Mouse (Mus musculus) spleen, adult 2 months (tissue): ENCODE measurements at regions not wholly inside any gene's neighbourhood (a gene's known extent, or its start where the extent isn't known, plus 50 kb on each side); places are given as distances from the start of the nearest gene placed in this dataset.

Experiments used
- DNase-seq, 2 experiments: peaks; one replicate each; pipeline versions ENCODE4 v3.0.0 to v3.0.0-alpha.2; 2012 to 2021; ENCODE audit warnings: low spot score in 2 of 2, low read depth in 1 of 2
- H3K27ac ChIP-seq: fragments of 200-500 bp; 2 replicates; pipeline ENCODE4 v1.5.1; 2012; ENCODE audit warnings: low read length, inconsistent platforms; ENCODE audit not compliant: insufficient read depth
- H3K27me3 ChIP-seq: fragments of 200-500 bp; 2 replicates; pipeline ENCODE4 v1.6.1; 2012; ENCODE audit warnings: mild to moderate bottlenecking, moderate library complexity, low read length, inconsistent platforms; ENCODE audit not compliant: control insufficient read depth, insufficient read depth
- H3K36me3 ChIP-seq: fragments of 200-500 bp; 2 replicates; pipeline ENCODE4 v1.6.1; 2012; ENCODE audit warnings: mild to moderate bottlenecking, low read length, inconsistent platforms; ENCODE audit not compliant: control insufficient read depth, insufficient read depth
- H3K4me1 ChIP-seq: fragments of 200-500 bp; 2 replicates; pipeline ENCODE4 v1.6.1; 2011; ENCODE audit warnings: inconsistent platforms; ENCODE audit not compliant: control insufficient read depth, insufficient read depth, insufficient read length
- H3K4me3 ChIP-seq: fragments of 200-500 bp; 2 replicates; pipeline ENCODE4 v1.5.1; 2011; ENCODE audit warnings: mild to moderate bottlenecking, inconsistent platforms; ENCODE audit not compliant: insufficient read depth, insufficient read length; ENCODE audit errors: extremely low read depth
- CTCF ChIP-seq: fragments of 200-500 bp; IDR thresholded peaks from 2 replicates; pipeline ENCODE4 v1.5.1; 2011; ENCODE audit warnings: mild to moderate bottlenecking, inconsistent platforms; ENCODE audit not compliant: insufficient read depth, insufficient read length, insufficient replicate concordance; ENCODE audit errors: extremely low read depth
- POLR2A ChIP-seq: fragments of 200-500 bp; IDR thresholded peaks from 2 replicates; pipeline ENCODE4 v1.6.1; 2011; ENCODE audit warnings: low read depth, low read length, inconsistent platforms
- WGBS: fragments of 180-500 bp; shearing (Covaris S2); methylation state at CpG from one replicate; pipeline ENCODE4 v1.1.7; 2018; 5-methylcytosine and 5-hydroxymethylcytosine counted together

- 61% methylated on average over 11 of the region's 11 CpGs for WGBS
- no peak for DNase-seq
- no peak for TF ChIP-seq CTCF
- TF ChIP-seq POLR2A: no peak
- Histone ChIP-seq H3K27me3 (no peaks in the 10 kb centered on the region), H3K4me3 (no peak overlapping the region), H3K4me1 (no peaks in the 10 kb centered on the region), H3K27ac (no peak overlapping the region), H3K36me3 (no peaks in the 10 kb centered on the region)
Measured at GRCm38 (mm10) chr15:50997209-50997763, 2887.4 kb upstream of the Gm7489 start.

- TF ChIP-seq POLR2A: no peak
- TF ChIP-seq CTCF: no peak
- Histone ChIP-seq H3K27ac (no peak overlapping the region), H3K36me3 (no peaks in the 10 kb centered on the region), H3K27me3 (no peaks in the 10 kb centered on the region), H3K4me3 (no peak overlapping the region), H3K4me1 (no peaks in the 10 kb centered on the region)
- no peak for DNase-seq
- 51% methylated on average over 1 of the region's 1 CpGs for WGBS
Measured at GRCm38 (mm10) chr15:51038968-51039367, 2845.7 kb upstream of the Gm7489 start.

GRCm38 (mm10) chr15:51070538-51070937 lies 2814.2 kb upstream of the Gm7489 start:
- Histone ChIP-seq H3K36me3 (no peaks in the 10 kb centered on the region), H3K4me1 (no peaks in the 10 kb centered on the region), H3K4me3 (no peak overlapping the region), H3K27ac (no peak overlapping the region), H3K27me3 (no peaks in the 10 kb centered on the region)
- WGBS: 92% methylated on average over 10 of the region's 10 CpGs
- no peak for TF ChIP-seq POLR2A
- no peak for TF ChIP-seq CTCF
- no peak for DNase-seq

GRCm38 (mm10) chr15:51071132-51071656 lies 2813.5 kb upstream of the Gm7489 start:
- no peaks in the 10 kb centered on the region for H3K27me3 ChIP-seq
- H3K27ac ChIP-seq: no peak overlapping the region
- no peak for DNase-seq
- no peaks in the 10 kb centered on the region for H3K36me3 ChIP-seq
- TF ChIP-seq POLR2A (no peak), CTCF (no peak)
- WGBS: 92% methylated on average over 10 of the region's 10 CpGs
- H3K4me3 ChIP-seq: no peak overlapping the region
- no peaks in the 10 kb centered on the region for H3K4me1 ChIP-seq

- TF ChIP-seq POLR2A (no peak), CTCF (no peak)
- no peak for DNase-seq
- 16% methylated on average over 6 of the region's 6 CpGs for WGBS
- Histone ChIP-seq H3K4me3 (no peak overlapping the region), H3K27me3 (no peaks in the 10 kb centered on the region), H3K36me3 (no peaks in the 10 kb centered on the region), H3K27ac (no peak overlapping the region), H3K4me1 (no peaks in the 10 kb centered on the region)
Measured at GRCm38 (mm10) chr15:51073678-51074077, 2811.0 kb upstream of the Gm7489 start.

GRCm38 (mm10) chr15:51074196-51074595 lies 2810.5 kb upstream of the Gm7489 start:
- WGBS: 28% methylated on average over 7 of the region's 7 CpGs
- no peak for DNase-seq
- H3K36me3 ChIP-seq: no peaks in the 10 kb centered on the region
- no peaks in the 10 kb centered on the region for H3K27me3 ChIP-seq
- no peaks in the 10 kb centered on the region for H3K4me1 ChIP-seq
- no peak overlapping the region for H3K27ac ChIP-seq
- TF ChIP-seq POLR2A: no peak
- TF ChIP-seq CTCF: no peak
- no peak overlapping the region for H3K4me3 ChIP-seq

GRCm38 (mm10) chr15:51083677-51084322 lies 2800.9 kb upstream of the Gm7489 start:
- Histone ChIP-seq H3K36me3 (no peaks in the 10 kb centered on the region), H3K4me3 (no peak overlapping the region), H3K4me1 (no peaks in the 10 kb centered on the region), H3K27me3 (no peaks in the 10 kb centered on the region), H3K27ac (no peak overlapping the region)
- TF ChIP-seq CTCF: no peak
- no peak for TF ChIP-seq POLR2A
- WGBS: 24% methylated on average over 12 of the region's 12 CpGs
- no peak for DNase-seq

GRCm38 (mm10) chr15:51092936-51093335 lies 2791.8 kb upstream of the Gm7489 start:
- Histone ChIP-seq H3K36me3 (no peaks in the 10 kb centered on the region), H3K4me3 (no peak overlapping the region), H3K27me3 (no peaks in the 10 kb centered on the region), H3K4me1 (no peaks in the 10 kb centered on the region), H3K27ac (no peak overlapping the region)
- no peak for DNase-seq
- TF ChIP-seq CTCF (no peak), POLR2A (no peak)
- 90% methylated on average over 7 of the region's 7 CpGs for WGBS
